In the genomic region with DNA sequence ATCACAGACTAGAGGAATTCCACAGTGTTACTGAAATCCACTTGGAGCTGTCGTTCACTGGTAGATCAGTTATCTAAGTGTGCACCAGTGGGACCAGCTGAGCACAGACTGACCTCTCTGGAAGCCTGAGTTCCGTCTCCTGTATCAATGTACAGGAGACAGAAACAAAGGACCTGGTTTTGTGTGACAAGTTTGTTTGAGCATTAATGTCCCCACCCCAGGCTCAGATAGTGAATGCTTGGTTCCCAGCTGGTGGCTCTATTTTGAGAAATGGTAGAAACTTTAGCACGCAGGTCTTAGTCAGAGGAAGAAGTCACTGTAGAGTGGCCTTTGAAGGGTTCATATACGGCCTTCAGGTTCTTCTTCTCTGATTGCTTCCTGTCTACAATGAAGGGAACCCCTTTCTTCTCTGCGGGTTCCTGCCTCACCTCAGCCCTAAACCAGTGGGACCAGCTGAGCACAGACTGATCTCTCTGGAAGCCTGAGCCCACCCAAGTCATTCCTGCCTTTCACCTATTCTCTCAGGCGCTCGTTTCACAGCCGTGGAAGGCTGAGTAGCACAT, we compare ENCODE assay signal across 14 mouse cellular contexts. TPM values are rescaled to one million over a fixed set of nuclear protein-coding genes. Genes with fewer than 3 reads are reported as not detected.
DNase-seq lines count a peak whose midpoint lies in the region; ATAC-seq and TF ChIP-seq lines count a peak whose summit lies in the region.
"Had no signal": no experiment of that assay in that cellular context is flagged by ENCODE, and none has a peak within 500 bp of the region (broad histone marks: within the 10 kb centered on the region; RNA-seq: fewer than 3 reads in every experiment).

No protein-coding gene starts in this region.

- peaks cover 26% of the 10 kb centered on the region for H3K4me1 ChIP-seq in intestine, embryonic 14.5 days (replicated peaks; ENCODE audit: control insufficient read depth, insufficient read depth, low read length)
- no peaks in the 10 kb centered on the region for H3K4me1 ChIP-seq in intestine, postnatal 0 days (replicated peaks; ENCODE audit: control insufficient read depth, insufficient read depth, low read length)
- H3K4me1 ChIP-seq in embryonic facial prominence, embryonic 10.5 days, result peaks cover 46% of the 10 kb centered on the region
- H3K4me1 ChIP-seq in limb, embryonic 12.5 days (replicated peaks), result peaks cover 31% of the 10 kb centered on the region

- ATAC-seq in intestine, embryonic 14.5 days (replicated peaks; ENCODE audit: low FRiP score, low TSS enrichment, low read depth), result no peak
- ATAC-seq in intestine, postnatal 0 days, result no peak
- no peak for ATAC-seq in limb, embryonic 12.5 days (ENCODE audit: insufficient number of reproducible peaks, insufficient read depth, low FRiP score, low TSS enrichment, low read depth)

- no peaks in the 10 kb centered on the region for H3K9me3 ChIP-seq in intestine, embryonic 14.5 days (ENCODE audit: control insufficient read depth, low read length)
- H3K9me3 ChIP-seq in intestine, postnatal 0 days (ENCODE audit: control insufficient read depth), result no peaks in the 10 kb centered on the region
- H3K9me3 ChIP-seq in embryonic facial prominence, embryonic 10.5 days, result no peaks in the 10 kb centered on the region
- H3K9me3 ChIP-seq in limb, embryonic 12.5 days, result no peaks in the 10 kb centered on the region
- H3K9me3 ChIP-seq: forebrain, embryonic 12.5 days had no signal

- DNase-seq in intestine, embryonic 14.5 days (ENCODE audit: low spot score), result no peak
- DNase-seq in CD4-positive, CD25-positive, alpha-beta regulatory T cell, adult 2 months (ENCODE audit: low read depth, low spot score), result peak; percentile 50
- no peak for DNase-seq in embryonic facial prominence, embryonic 10.5 days (ENCODE audit: low spot score)
- no peak for DNase-seq in cerebellum, adult 9-11 months
- DNase-seq in left cerebral cortex, postnatal 4 days, result no peak
- DNase-seq: adrenal gland, adult 8-10 months; cerebellum, adult 11-12 months had no signal

- H3K9ac ChIP-seq in intestine, embryonic 14.5 days (ENCODE audit: low read length), result no peak overlapping the region
- H3K9ac ChIP-seq in intestine, postnatal 0 days (ENCODE audit: low read depth, low read length), result no peak overlapping the region
- no peak overlapping the region for H3K9ac ChIP-seq in limb, embryonic 12.5 days (replicated peaks)

- H3K4me3 ChIP-seq in intestine, embryonic 14.5 days (ENCODE audit: low read depth, low read length), result no peak overlapping the region
- no peak overlapping the region for H3K4me3 ChIP-seq in intestine, postnatal 0 days (ENCODE audit: low read depth, low read length)
- peak overlapping the region; percentile 18; the same call in 1 of the 2 replicates for H3K4me3 ChIP-seq in embryonic facial prominence, embryonic 10.5 days
- no peak overlapping the region for H3K4me3 ChIP-seq in limb, embryonic 12.5 days (replicated peaks)
- H3K4me3 ChIP-seq: forebrain, embryonic 12.5 days had no signal

- H3K36me3 ChIP-seq in intestine, embryonic 14.5 days (ENCODE audit: control insufficient read depth, insufficient read depth, low read length), result no peaks in the 10 kb centered on the region
- H3K36me3 ChIP-seq in intestine, postnatal 0 days (ENCODE audit: control insufficient read depth, insufficient read depth), result no peaks in the 10 kb centered on the region
- H3K36me3 ChIP-seq in embryonic facial prominence, embryonic 10.5 days (replicated peaks), result no peaks in the 10 kb centered on the region
- H3K36me3 ChIP-seq in limb, embryonic 12.5 days, result no peaks in the 10 kb centered on the region
- H3K36me3 ChIP-seq: forebrain, embryonic 12.5 days had no signal

- no peak overlapping the region for H3K4me2 ChIP-seq in intestine, embryonic 14.5 days (ENCODE audit: low read length)
- H3K4me2 ChIP-seq in intestine, postnatal 0 days (replicated peaks; ENCODE audit: low read depth), result no peak overlapping the region
- peak overlapping the region; percentile 37; the same call in 1 of the 2 replicates for H3K4me2 ChIP-seq in limb, embryonic 12.5 days
- H3K4me2 ChIP-seq: forebrain, embryonic 12.5 days had no signal

- intact Hi-C loops in left cerebral cortex, postnatal 4 days (cut with DNase I), result no loop called here

- WGBS in intestine, embryonic 14.5 days, result 70% methylated on average over 8 of the region's 8 CpGs
- 74% methylated on average over 8 of the region's 8 CpGs for WGBS in intestine, postnatal 0 days
- 73% methylated on average over 8 of the region's 8 CpGs for WGBS in embryonic facial prominence, embryonic 10.5 days
- WGBS in limb, embryonic 12.5 days, result 61% methylated on average over 8 of the region's 8 CpGs

- no peaks in the 10 kb centered on the region for H3K27me3 ChIP-seq in intestine, embryonic 14.5 days (replicated peaks; ENCODE audit: control insufficient read depth, insufficient read depth, low read length)
- no peaks in the 10 kb centered on the region for H3K27me3 ChIP-seq in intestine, postnatal 0 days (replicated peaks; ENCODE audit: control insufficient read depth, insufficient read depth, low read length)
- H3K27me3 ChIP-seq in embryonic facial prominence, embryonic 10.5 days (replicated peaks; ENCODE audit: low read depth, poor library complexity, severe bottlenecking), result peaks cover 21% of the 10 kb centered on the region
- no peaks in the 10 kb centered on the region; the same call in 1 of the 2 replicates for H3K27me3 ChIP-seq in limb, embryonic 12.5 days

- no peak for TF ChIP-seq CTCF in intestine, postnatal 0 days (IDR thresholded peaks at IDR 0.05; ENCODE audit: low read depth)

- peak overlapping the region; percentile 78; the same call in 1 of the 2 replicates for H3K27ac ChIP-seq in intestine, embryonic 14.5 days (ENCODE audit: low read depth)
- H3K27ac ChIP-seq in intestine, postnatal 0 days (ENCODE audit: low read depth, low read length), result no peak overlapping the region
- peak overlapping the region; percentile 79 for H3K27ac ChIP-seq in embryonic facial prominence, embryonic 10.5 days (replicated peaks)
- peak overlapping the region; percentile 90 for H3K27ac ChIP-seq in limb, embryonic 12.5 days
- H3K27ac ChIP-seq: forebrain, embryonic 12.5 days had no signal

RNA-seq across cellular contexts. Expression of gene Capn2, which starts 3.6 kb away (rescaled TPM):
- polyA plus RNA-seq in intestine, embryonic 14.5 days (2014; fragmentation: Nextera tagmentation; extraction: Ambion mirVana), result 89.9 and 94.5 TPM in 2 replicates
- polyA plus RNA-seq in intestine, postnatal 0 days (2015; fragmentation: Nextera tagmentation; extraction: Ambion mirVana), result 31.8 and 34.0 TPM in 2 replicates
- 75.1 and 84.8 TPM in 2 replicates for polyA plus RNA-seq in embryonic facial prominence, embryonic 10.5 days (2016; fragmentation: Nextera tagmentation; extraction: Ambion mirVana)
- 134 TPM in 2 replicates for polyA plus RNA-seq in limb, embryonic 12.5 days (2016; fragmentation: Nextera tagmentation; extraction: Ambion mirVana)
- total RNA-seq in left cerebral cortex, postnatal 4 days (2021), result 10 to 100 TPM; 77.0 to 82.5 TPM

RNA-seq across cellular contexts. Expression of gene Capn8, which starts 43.8 kb away (rescaled TPM):
- 1.8 and 2.1 TPM in 2 replicates for polyA plus RNA-seq in intestine, embryonic 14.5 days (2014; fragmentation: Nextera tagmentation; extraction: Ambion mirVana)
- 1.0 and 1.4 TPM in 2 replicates for polyA plus RNA-seq in intestine, postnatal 0 days (2015; fragmentation: Nextera tagmentation; extraction: Ambion mirVana)
- not detected in 2 replicates for polyA plus RNA-seq in embryonic facial prominence, embryonic 10.5 days (2016; fragmentation: Nextera tagmentation; extraction: Ambion mirVana)
- not detected in 2 replicates for polyA plus RNA-seq in limb, embryonic 12.5 days (2016; fragmentation: Nextera tagmentation; extraction: Ambion mirVana)
- total RNA-seq in left cerebral cortex, postnatal 4 days (2021), result not detected
- total RNA-seq: layer of hippocampus, postnatal 25 days; MEL had no signal
- polyA plus RNA-seq: hindbrain, embryonic 11.5 days; macrophage had no signal
